In genomic region chr13:63741879-63742278, GRCm38 (mm10) we compare ENCODE assay signal across 10 mouse cellular contexts.
DNase-seq lines count a peak whose midpoint lies in the region; ATAC-seq and TF ChIP-seq lines count a peak whose summit lies in the region.
"Had no signal": no experiment of that assay in that cellular context is flagged by ENCODE, and none has a peak within 500 bp of the region (broad histone marks: within the 10 kb centered on the region; RNA-seq: fewer than 3 reads in every experiment).

No protein-coding gene starts in this region.

- H3K27me3 ChIP-seq in stomach, postnatal 0 days (ENCODE audit: control insufficient read depth, insufficient read depth, low read length): no peaks in the 10 kb centered on the region

- H3K4me1 ChIP-seq in stomach, postnatal 0 days (replicated peaks; ENCODE audit: control insufficient read depth, insufficient read depth): no peaks in the 10 kb centered on the region

- no peaks in the 10 kb centered on the region for H3K36me3 ChIP-seq in stomach, postnatal 0 days (ENCODE audit: control insufficient read depth, insufficient read depth, low read length)

- no peaks in the 10 kb centered on the region for H3K9me3 ChIP-seq in stomach, postnatal 0 days (ENCODE audit: control insufficient read depth, low read length)

- no peak for TF ChIP-seq EP300 in stomach, postnatal 0 days (optimal IDR thresholded peaks at IDR 0.05)

- H3K4me3 ChIP-seq in stomach, postnatal 0 days (ENCODE audit: low read depth, low read length): no peak overlapping the region

- peak; percentile 20 for DNase-seq in layer of hippocampus, adult 11-12 months (ENCODE audit: low spot score)
- DNase-seq in layer of hippocampus, adult 9-10 months (ENCODE audit: low spot score): no peak
- DNase-seq in cerebellum, adult 11-12 months: peak; percentile 24
- DNase-seq in cerebellum, postnatal 10 days: peak; percentile 87 to 89
- DNase-seq in layer of hippocampus, postnatal 36 days: peak; percentile 17 to 21
- no peak for DNase-seq in stomach, postnatal 0 days (ENCODE audit: low spot score)
- DNase-seq: gastrocnemius, postnatal 25 days; kidney, adult 18-20 months; thymus, postnatal 25 days had no signal

- no peak overlapping the region for H3K27ac ChIP-seq in stomach, postnatal 0 days (replicated peaks)

- no peak for TF ChIP-seq CTCF in stomach, postnatal 0 days (IDR thresholded peaks at IDR 0.05; ENCODE audit: low read depth)

- H3K4me2 ChIP-seq in stomach, postnatal 0 days (replicated peaks; ENCODE audit: low read depth): no peak overlapping the region

- H3K9ac ChIP-seq in stomach, postnatal 0 days (ENCODE audit: low read length): no peak overlapping the region

- ATAC-seq in megakaryocyte-erythroid progenitor cell, adult 5-6 weeks (replicated peaks; ENCODE audit: low FRiP score, low TSS enrichment, poor library complexity, severe bottlenecking): no peak
- no peak for ATAC-seq in stomach, postnatal 0 days (ENCODE audit: low FRiP score, low TSS enrichment)

- 62% methylated on average over 2 of the region's 2 CpGs for WGBS in stomach, postnatal 0 days

Comparison
In these comparisons a context has a peak if more than half of its experiments do, and no peak if none do; other contexts are left out.
1. DNase-seq: peak in layer of hippocampus, adult 11-12 months (single experiment), cerebellum, adult 11-12 months (single experiment), cerebellum, postnatal 10 days (2 of 2) and layer of hippocampus, postnatal 36 days (2 of 2); none in layer of hippocampus, adult 9-10 months (single experiment) and stomach, postnatal 0 days (single experiment).